Mouse (Mus musculus): ENCODE data around the gene Rnase10. TPM values are rescaled to one million over a fixed set of nuclear protein-coding genes. Genes with fewer than 3 reads are reported as not detected.

Rnase10 gene
- polyA plus RNA-seq, 1 experiment = not detected

- TF ChIP-seq POLR2A (IDR thresholded peaks at IDR 0.05; ENCODE audit: insufficient read depth, low read length) (no peak), CTCF (IDR thresholded peaks at IDR 0.05; ENCODE audit: low read depth, low read length) (no peak), EP300 (IDR thresholded peaks at IDR 0.05; ENCODE audit: insufficient read depth, low read depth, low read length) (no peak)
- no peaks in the 10 kb centered on the region for H3K36me3 ChIP-seq (ENCODE audit: control insufficient read depth, insufficient read depth, low read length, poor library complexity, severe bottlenecking)
- no peaks in the 10 kb centered on the region for H3K9me3 ChIP-seq (replicated peaks; ENCODE audit: control insufficient read depth, insufficient read depth, low read length, poor library complexity, severe bottlenecking)
- peaks cover 3% of the 10 kb centered on the region for H3K4me1 ChIP-seq (ENCODE audit: control insufficient read depth, insufficient read depth, low read length)
- H3K27ac ChIP-seq (ENCODE audit: insufficient read depth, low read length) = no peak overlapping the region; the same call in 1 of the 2 replicates
- H3K9ac ChIP-seq (ENCODE audit: low read depth, poor library complexity, severe bottlenecking) = no peak overlapping the region
- no peaks in the 10 kb centered on the region for H3K27me3 ChIP-seq (ENCODE audit: control insufficient read depth, insufficient read depth, low read length, poor library complexity, severe bottlenecking)
- no peak overlapping the region for H3K4me3 ChIP-seq (ENCODE audit: low read depth, low read length)
Observed at GRCm38 (mm10) chr14:51054243-51055237, 47.0 kb downstream of the Rnase10 start.

DNA sequence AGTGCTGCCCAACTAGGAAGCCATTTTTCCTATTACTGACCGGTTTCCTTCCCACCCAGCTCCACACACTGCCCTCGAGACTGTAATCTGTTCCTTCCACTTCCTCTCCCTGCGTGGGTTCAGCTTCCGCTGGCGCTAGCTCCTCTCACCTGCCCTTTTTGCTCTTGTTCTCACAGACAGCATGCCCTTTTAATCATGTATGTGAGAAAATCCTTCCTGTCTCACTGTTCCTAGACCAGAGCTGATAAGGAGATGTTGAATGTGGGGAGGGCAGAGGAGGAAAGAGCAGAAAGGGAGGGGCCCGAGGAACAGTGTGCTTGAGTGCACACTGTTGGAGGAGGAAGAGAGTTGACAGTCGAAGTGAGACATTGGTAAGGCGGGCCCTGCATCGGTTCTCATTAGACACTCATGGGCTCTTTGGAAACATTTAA is 49.9 kb downstream of the Rnase10 start, which contains the start of gene Rnase12:
Rnase12 (minus strand) TSS at position 261 of the 431 bp plus-strand sequence.
- Histone ChIP-seq H3K9me3 (replicated peaks; ENCODE audit: control insufficient read depth, insufficient read depth, low read length, poor library complexity, severe bottlenecking) (no peaks in the 10 kb centered on the region), H3K9ac (ENCODE audit: low read depth, poor library complexity, severe bottlenecking) (no peak within 1 kb of the TSS), H3K4me1 (ENCODE audit: control insufficient read depth, insufficient read depth, low read length) (peaks cover 3% of the 10 kb centered on the region), H3K4me3 (ENCODE audit: low read depth, low read length) (no peak within 1 kb of the TSS), H3K36me3 (ENCODE audit: control insufficient read depth, insufficient read depth, low read length, poor library complexity, severe bottlenecking) (no peaks in the 10 kb centered on the region), H3K27me3 (ENCODE audit: control insufficient read depth, insufficient read depth, low read length, poor library complexity, severe bottlenecking) (no peaks in the 10 kb centered on the region), H3K27ac (ENCODE audit: insufficient read depth, low read length) (no peak within 1 kb of the TSS)
- TF ChIP-seq POLR2A (IDR thresholded peaks at IDR 0.05; ENCODE audit: insufficient read depth, low read length) (no peak), CTCF (IDR thresholded peaks at IDR 0.05; ENCODE audit: low read depth, low read length) (no peak), EP300 (IDR thresholded peaks at IDR 0.05; ENCODE audit: insufficient read depth, low read depth, low read length) (no peak)

Other genes starting within 250 kb of the Rnase10 start
- gene Ttc5, start 222.2 kb upstream of the Rnase10 start, polyA plus RNA-seq (2011; ENCODE audit: insufficient read depth, insufficient read length, low read depth, missing spikeins) = 44.7 and 48.1 TPM in 2 replicates
- gene Ccnb1ip1, start 200.0 kb upstream of the Rnase10 start, polyA plus RNA-seq (2011; ENCODE audit: insufficient read depth, insufficient read length, low read depth, missing spikeins) = 0.44 TPM in 1 of 2 replicates, not detected in the other
- 86.5 and 91.5 TPM in 2 replicates for gene Parp2, start 199.9 kb upstream of the Rnase10 start, polyA plus RNA-seq (2011; ENCODE audit: insufficient read depth, insufficient read length, low read depth, missing spikeins)
- gene Tep1, start 137.2 kb upstream of the Rnase10 start, polyA plus RNA-seq (2011; ENCODE audit: insufficient read depth, insufficient read length, low read depth, missing spikeins) = 12.1 and 19.4 TPM in 2 replicates
- gene Klhl33, start 110.2 kb upstream of the Rnase10 start, polyA plus RNA-seq (2011; ENCODE audit: insufficient read depth, insufficient read length, low read depth, missing spikeins) = not detected in 2 replicates
- 68.4 and 72.5 TPM in 2 replicates for gene Osgep, start 82.9 kb upstream of the Rnase10 start, polyA plus RNA-seq (2011; ENCODE audit: insufficient read depth, insufficient read length, low read depth, missing spikeins)
- 165 and 181 TPM in 2 replicates for gene Apex1, start 82.8 kb upstream of the Rnase10 start, polyA plus RNA-seq (2011; ENCODE audit: insufficient read depth, insufficient read length, low read depth, missing spikeins)
- 90.3 and 95.5 TPM in 2 replicates for gene Pip4p1, start 76.9 kb upstream of the Rnase10 start, polyA plus RNA-seq (2011; ENCODE audit: insufficient read depth, insufficient read length, low read depth, missing spikeins)
- gene Pnp, start 76.7 kb upstream of the Rnase10 start, polyA plus RNA-seq (2011; ENCODE audit: insufficient read depth, insufficient read length, low read depth, missing spikeins) = 58.9 and 64.4 TPM in 2 replicates
- gene Gm49342, start 63.2 kb upstream of the Rnase10 start, polyA plus RNA-seq (2011; ENCODE audit: insufficient read depth, insufficient read length, low read depth, missing spikeins) = 24.9 and 31.0 TPM in 2 replicates
- gene Pnp2, start 51.8 kb upstream of the Rnase10 start, polyA plus RNA-seq (2011; ENCODE audit: insufficient read depth, insufficient read length, low read depth, missing spikeins) = 6.1 and 9.4 TPM in 2 replicates
- gene Rnase9, start 34.1 kb downstream of the Rnase10 start, polyA plus RNA-seq (2011; ENCODE audit: insufficient read depth, insufficient read length, low read depth, missing spikeins) = not detected in 2 replicates
- not detected in 2 replicates for gene Rnase11, start 42.4 kb downstream of the Rnase10 start, polyA plus RNA-seq (2011; ENCODE audit: insufficient read depth, insufficient read length, low read depth, missing spikeins)
- not detected in 2 replicates for gene Rnase12, start 49.9 kb downstream of the Rnase10 start, polyA plus RNA-seq (2011; ENCODE audit: insufficient read depth, insufficient read length, low read depth, missing spikeins)
- not detected in 2 replicates for gene Olfr750, start 66.7 kb downstream of the Rnase10 start, polyA plus RNA-seq (2011; ENCODE audit: insufficient read depth, insufficient read length, low read depth, missing spikeins)
- 7.0 and 7.2 TPM in 2 replicates for gene Rnase4, start 83.3 kb downstream of the Rnase10 start, polyA plus RNA-seq (2011; ENCODE audit: insufficient read depth, insufficient read length, low read depth, missing spikeins)
- gene Ang, start 83.4 kb downstream of the Rnase10 start, polyA plus RNA-seq (2011; ENCODE audit: insufficient read depth, insufficient read length, low read depth, missing spikeins) = 3.2 and 3.6 TPM in 2 replicates
- gene Eddm3b, start 106.7 kb downstream of the Rnase10 start, polyA plus RNA-seq (2011; ENCODE audit: insufficient read depth, insufficient read length, low read depth, missing spikeins) = not detected in 2 replicates
- gene Rnase6, start 116.2 kb downstream of the Rnase10 start, polyA plus RNA-seq (2011; ENCODE audit: insufficient read depth, insufficient read length, low read depth, missing spikeins) = not detected in 2 replicates
- not detected in 2 replicates for gene Rnase1, start 139.0 kb downstream of the Rnase10 start, polyA plus RNA-seq (2011; ENCODE audit: insufficient read depth, insufficient read length, low read depth, missing spikeins)
- gene Rnase2b, start 154.5 kb downstream of the Rnase10 start, polyA plus RNA-seq (2011; ENCODE audit: insufficient read depth, insufficient read length, low read depth, missing spikeins) = not detected in 2 replicates
- gene Ang2, start 191.4 kb downstream of the Rnase10 start, polyA plus RNA-seq (2011; ENCODE audit: insufficient read depth, insufficient read length, low read depth, missing spikeins) = not detected in 2 replicates
- gene Ear14, start 195.6 kb downstream of the Rnase10 start, polyA plus RNA-seq (2011; ENCODE audit: insufficient read depth, insufficient read length, low read depth, missing spikeins) = not detected in 2 replicates
- not detected in 2 replicates for gene Rnase2a, start 248.4 kb downstream of the Rnase10 start, polyA plus RNA-seq (2011; ENCODE audit: insufficient read depth, insufficient read length, low read depth, missing spikeins)

All from ES-Bruce4 (cell line).